Mouse (Mus musculus) megakaryocyte-erythroid progenitor cell, adult 5 weeks (primary cell): ENCODE data around the gene Anxa6. TPM values are rescaled to one million over a fixed set of nuclear protein-coding genes. Genes with fewer than 3 reads are reported as not detected.

Experiments
- polyA plus RNA-seq: library from polyadenylated mRNA; stranded (reverse); fragments of >175 nt; gene quantifications from 2 replicates; pipeline ENCODE4 v1.2.3, GENCODE M21; 2012

Gene Anxa6
- polyA plus RNA-seq: 40.1 and 43.5 TPM in 2 replicates

GRCm38 (mm10) chr11:55033040-55033660 is at the start of gene Anxa6:
Gene Anxa6, minus strand, starts transcription at chr11:55033445.

DNA sequence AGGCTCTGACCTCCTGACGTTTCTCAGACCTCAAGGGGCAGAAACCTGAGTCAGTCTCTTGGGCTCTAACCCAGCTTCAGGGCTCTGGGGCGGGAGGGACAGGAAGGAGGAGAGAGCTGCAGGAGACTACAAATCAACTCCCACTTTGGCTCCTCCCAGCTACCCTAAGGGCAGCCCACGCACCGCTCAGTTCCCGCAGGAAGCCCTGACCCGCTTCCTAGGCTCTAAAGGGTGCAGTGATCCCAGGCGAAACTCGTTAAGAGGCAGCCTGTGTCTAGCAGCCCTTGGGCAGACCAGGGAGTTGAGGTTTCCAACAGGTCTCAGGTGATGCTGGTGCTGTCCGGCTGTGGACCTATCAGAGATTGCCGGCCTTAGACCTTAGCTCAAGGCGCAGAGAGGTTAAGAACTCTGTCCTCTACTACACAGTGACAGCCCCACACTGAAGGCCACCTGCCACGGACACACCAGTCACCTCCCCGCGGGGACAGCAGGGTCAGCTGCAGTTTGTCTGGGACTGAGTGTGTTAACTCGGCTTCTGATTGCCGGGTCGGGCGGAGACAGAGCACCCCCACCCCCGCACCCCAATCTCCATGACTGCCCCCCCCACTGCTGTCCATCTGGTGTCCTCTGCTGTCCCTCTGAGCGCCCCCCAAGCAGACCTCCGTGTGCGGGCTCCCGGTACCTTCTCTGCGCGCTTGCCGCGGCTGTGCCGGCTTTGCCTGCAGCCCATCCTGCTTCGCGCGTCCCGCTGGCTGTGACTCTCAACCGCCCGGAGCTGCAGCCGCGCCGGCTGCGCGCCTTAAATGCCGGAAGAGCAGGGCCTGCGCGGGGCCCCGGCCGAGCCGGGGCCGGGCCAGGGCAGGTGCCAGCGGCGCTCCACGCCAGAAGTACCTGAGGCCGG is 44.3 kb upstream of the Anxa6 start, which contains the start of gene Ccdc69:
Gene Ccdc69, minus strand, starts transcription at position 801 of the 901 bp plus-strand sequence.

DNA sequence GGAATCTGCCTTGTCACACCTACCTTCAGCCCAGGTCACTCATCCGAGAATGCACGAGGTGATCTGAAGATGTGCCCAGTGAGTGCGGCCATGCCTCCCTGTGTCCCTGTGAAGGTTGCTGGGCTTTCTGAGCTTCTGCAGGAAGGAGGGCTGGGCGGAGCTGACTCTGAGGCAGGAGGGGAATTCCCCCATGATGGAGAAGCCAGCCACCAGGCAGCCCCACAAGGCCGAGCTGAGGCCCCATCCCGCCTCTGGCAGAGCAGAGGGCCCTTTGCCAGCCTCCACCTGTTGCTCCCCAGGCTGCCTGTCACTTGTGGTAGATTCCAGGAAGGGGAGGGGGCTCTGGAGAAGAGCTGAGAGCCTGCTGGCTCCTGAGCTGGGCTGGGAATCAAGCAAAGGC is 70.4 kb downstream of the Anxa6 start, which contains the start of gene Tnip1:
Gene Tnip1, minus strand, starts transcription at position 108 of the 400 bp plus-strand sequence.

Other genes with a start within 250 kb of the Anxa6 start
- gene Cdc42se2, start 245.8 kb downstream of the Anxa6 start, polyA plus RNA-seq: 20.7 and 22.2 TPM in 2 replicates
- gene Lyrm7, start 172.5 kb downstream of the Anxa6 start, polyA plus RNA-seq: 0.13 and 0.29 TPM in 2 replicates
- gene Hint1, start 167.1 kb downstream of the Anxa6 start, polyA plus RNA-seq: 1,285 and 1,367 TPM in 2 replicates
- gene Gpx3, start 131.0 kb downstream of the Anxa6 start, polyA plus RNA-seq: 18.7 and 52.2 TPM in 2 replicates
- gene Tnip1, start 70.5 kb downstream of the Anxa6 start, polyA plus RNA-seq: 111 TPM in 2 replicates
- gene Ccdc69, start 44.7 kb upstream of the Anxa6 start, polyA plus RNA-seq: 15.1 and 17.8 TPM in 2 replicates
- gene Gm2a, start 64.7 kb upstream of the Anxa6 start, polyA plus RNA-seq: 27.8 and 37.9 TPM in 2 replicates
- gene Slc36a3, start 118.3 kb upstream of the Anxa6 start, polyA plus RNA-seq: not detected in 2 replicates
- 0.43 and 1.2 TPM in 2 replicates for gene Slc36a2, start 151.6 kb upstream of the Anxa6 start, polyA plus RNA-seq
- 16.1 and 17.8 TPM in 2 replicates for gene Slc36a1, start 170.9 kb upstream of the Anxa6 start, polyA plus RNA-seq